Comparison of ENCODE assay signal across 11 mouse cellular contexts in genomic region chr5:101295941-101296340, GRCm38 (mm10).
DNase-seq lines count a peak whose midpoint lies in the region; ATAC-seq and TF ChIP-seq lines count a peak whose summit lies in the region.
"Had no signal": no experiment of that assay in that cellular context is flagged by ENCODE, and none has a peak within 500 bp of the region (broad histone marks: within the 10 kb centered on the region; RNA-seq: fewer than 3 reads in every experiment).

No protein-coding gene starts in this region.

- H3K4me3 ChIP-seq in hindbrain, embryonic 14.5 days (replicated peaks; ENCODE audit: low read length) = no peak overlapping the region
- no peak overlapping the region for H3K4me3 ChIP-seq in hindbrain, embryonic 11.5 days (ENCODE audit: low read depth, low read length)
- H3K4me3 ChIP-seq in stomach, postnatal 0 days (ENCODE audit: low read depth, low read length) = no peak overlapping the region
- H3K4me3 ChIP-seq: kidney, embryonic 15.5 days; liver, embryonic 13.5 days; neural tube, embryonic 13.5 days had no signal

- ATAC-seq in hindbrain, embryonic 14.5 days (ENCODE audit: low FRiP score) = no peak
- ATAC-seq in hindbrain, embryonic 11.5 days (ENCODE audit: low FRiP score) = no peak
- ATAC-seq in stomach, postnatal 0 days (ENCODE audit: low FRiP score, low TSS enrichment) = no peak

- no peak overlapping the region for H3K4me2 ChIP-seq in hindbrain, embryonic 14.5 days (replicated peaks)
- no peak overlapping the region for H3K4me2 ChIP-seq in hindbrain, embryonic 11.5 days (replicated peaks; ENCODE audit: low read depth, low read length)
- H3K4me2 ChIP-seq in stomach, postnatal 0 days (replicated peaks; ENCODE audit: low read depth) = no peak overlapping the region
- H3K4me2 ChIP-seq: kidney, embryonic 15.5 days; liver, embryonic 13.5 days; neural tube, embryonic 13.5 days had no signal

- H3K9me3 ChIP-seq in hindbrain, embryonic 14.5 days (ENCODE audit: control insufficient read depth, low read length) = no peaks in the 10 kb centered on the region
- H3K9me3 ChIP-seq in hindbrain, embryonic 11.5 days (ENCODE audit: control insufficient read depth, low read length) = no peaks in the 10 kb centered on the region
- H3K9me3 ChIP-seq in stomach, postnatal 0 days (ENCODE audit: control insufficient read depth, low read length) = no peaks in the 10 kb centered on the region
- H3K9me3 ChIP-seq: kidney, embryonic 15.5 days; liver, embryonic 13.5 days; neural tube, embryonic 13.5 days had no signal

- no peak for TF ChIP-seq EP300 in stomach, postnatal 0 days (optimal IDR thresholded peaks at IDR 0.05)

- peak; percentile 32 for DNase-seq in hindbrain, embryonic 14.5 days (ENCODE audit: low spot score)
- no peak for DNase-seq in hindbrain, embryonic 11.5 days (ENCODE audit: low spot score)
- DNase-seq in ovary, postnatal 36 days (ENCODE audit: low spot score) = peak; percentile 7
- DNase-seq in ovary, adult 18-20 months (ENCODE audit: low spot score) = no peak
- DNase-seq in cerebellum, postnatal 10 days = peak; percentile 93 to 94
- no peak for DNase-seq in stomach, postnatal 0 days (ENCODE audit: low spot score)
- no peak for DNase-seq in c-Kit-positive CD71-positive TER-119-positive erythroid progenitor cells, embryonic 14.5 days (ENCODE audit: low spot score)
- DNase-seq: liver, embryonic 13.5 days; thymus, adult 2 months had no signal

- 73% methylated on average over 7 of the region's 7 CpGs for WGBS in hindbrain, embryonic 14.5 days
- 68% methylated on average over 7 of the region's 7 CpGs for WGBS in hindbrain, embryonic 11.5 days
- WGBS in stomach, postnatal 0 days = 59% methylated on average over 7 of the region's 7 CpGs

- H3K27me3 ChIP-seq in hindbrain, embryonic 14.5 days (ENCODE audit: control insufficient read depth, insufficient read depth, low read length) = peaks cover 6% of the 10 kb centered on the region; the same call in 1 of the 2 replicates
- H3K27me3 ChIP-seq in hindbrain, embryonic 11.5 days (ENCODE audit: control insufficient read depth, insufficient read depth, low read length) = peaks cover 13% of the 10 kb centered on the region
- H3K27me3 ChIP-seq in stomach, postnatal 0 days (ENCODE audit: control insufficient read depth, insufficient read depth, low read length) = no peaks in the 10 kb centered on the region
- H3K27me3 ChIP-seq: liver, embryonic 13.5 days had no signal

- no peak overlapping the region for H3K27ac ChIP-seq in hindbrain, embryonic 14.5 days
- H3K27ac ChIP-seq in hindbrain, embryonic 11.5 days (ENCODE audit: low read depth, low read length) = no peak overlapping the region
- H3K27ac ChIP-seq in stomach, postnatal 0 days (replicated peaks) = no peak overlapping the region
- H3K27ac ChIP-seq: kidney, embryonic 15.5 days; liver, embryonic 13.5 days; neural tube, embryonic 13.5 days had no signal

- H3K9ac ChIP-seq in hindbrain, embryonic 14.5 days = no peak overlapping the region
- H3K9ac ChIP-seq in hindbrain, embryonic 11.5 days (ENCODE audit: low read depth, low read length) = no peak overlapping the region
- H3K9ac ChIP-seq in stomach, postnatal 0 days (ENCODE audit: low read length) = no peak overlapping the region
- H3K9ac ChIP-seq: kidney, embryonic 15.5 days; liver, embryonic 13.5 days; neural tube, embryonic 13.5 days had no signal

- no peaks in the 10 kb centered on the region for H3K4me1 ChIP-seq in hindbrain, embryonic 14.5 days (replicated peaks; ENCODE audit: control insufficient read depth, insufficient read depth, low read length)
- no peaks in the 10 kb centered on the region for H3K4me1 ChIP-seq in hindbrain, embryonic 11.5 days (replicated peaks; ENCODE audit: control insufficient read depth, insufficient read depth, low read length)
- H3K4me1 ChIP-seq in stomach, postnatal 0 days (replicated peaks; ENCODE audit: control insufficient read depth, insufficient read depth) = no peaks in the 10 kb centered on the region
- H3K4me1 ChIP-seq: kidney, embryonic 15.5 days; liver, embryonic 13.5 days had no signal

- no peaks in the 10 kb centered on the region for H3K36me3 ChIP-seq in hindbrain, embryonic 14.5 days (replicated peaks; ENCODE audit: control insufficient read depth, insufficient read depth)
- no peaks in the 10 kb centered on the region for H3K36me3 ChIP-seq in hindbrain, embryonic 11.5 days (ENCODE audit: control insufficient read depth, insufficient read depth, low read length)
- H3K36me3 ChIP-seq in stomach, postnatal 0 days (ENCODE audit: control insufficient read depth, insufficient read depth, low read length) = no peaks in the 10 kb centered on the region
- H3K36me3 ChIP-seq: kidney, embryonic 15.5 days; liver, embryonic 13.5 days; neural tube, embryonic 13.5 days had no signal

- TF ChIP-seq CTCF in stomach, postnatal 0 days (IDR thresholded peaks at IDR 0.05; ENCODE audit: low read depth) = peak; percentile 22; the same call in 1 of the 2 replicates

Comparison
In these comparisons a context has a peak if more than half of its experiments do, and no peak if none do; other contexts are left out.
1. DNase-seq: peak in hindbrain, embryonic 14.5 days (single experiment), ovary, postnatal 36 days (single experiment) and cerebellum, postnatal 10 days (2 of 2); none in hindbrain, embryonic 11.5 days (single experiment), ovary, adult 18-20 months (single experiment), stomach, postnatal 0 days (single experiment) and c-Kit-positive CD71-positive TER-119-positive erythroid progenitor cells, embryonic 14.5 days (single experiment).